Mouse (Mus musculus): ENCODE measurements around the gene Myo15b. TPM values are rescaled to one million over a fixed set of nuclear protein-coding genes. Genes with fewer than 3 reads are reported as not detected.
A peak's percentile ranks its signal among the peaks of the same experiment; 100 is the strongest.

Gene Myo15b
- polyA plus RNA-seq, 2 experiments: 0.29 to 0.42 TPM

DNA sequence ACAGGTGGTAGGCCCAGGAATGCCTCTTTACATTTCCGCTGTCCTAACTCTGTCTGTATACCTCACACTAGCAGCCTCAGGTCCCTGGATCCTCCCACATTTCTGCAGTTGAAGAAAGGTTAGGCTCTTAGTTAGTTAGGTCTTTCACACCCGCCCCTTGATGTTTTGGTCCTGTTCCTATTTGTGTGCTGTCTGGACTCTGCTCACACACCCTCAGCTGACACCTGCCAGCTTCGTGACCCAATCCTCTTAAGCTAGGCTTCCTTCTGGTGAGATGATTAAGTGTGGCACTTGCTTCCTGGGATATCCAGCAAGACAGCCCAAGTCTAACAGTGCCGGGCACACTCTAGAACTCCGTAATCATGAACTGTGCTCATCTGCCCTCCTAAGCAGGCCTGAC, 48.3 kb downstream of the Myo15b start:
- H3K4me1 ChIP-seq (replicated peaks; ENCODE audit: control insufficient read depth in 2 of 2, insufficient read depth in 2 of 2, low read length in 1 of 2): peaks cover 62 to 73% of the 10 kb centered on the region in 2 experiments
- H3K4me2 ChIP-seq (ENCODE audit: low read depth): no peak overlapping the region
- TF ChIP-seq EP300 (IDR thresholded peaks at IDR 0.05; ENCODE audit: low read depth) (no peak), CTCF (IDR thresholded peaks at IDR 0.05; ENCODE audit: low read depth) (no peak)
- H3K9ac ChIP-seq (replicated peaks): no peak overlapping the region
- 91% methylated on average over 5 of the region's 5 CpGs for WGBS (ENCODE audit: insufficient replicate concordance)
- H3K4me3 ChIP-seq (ENCODE audit: insufficient read depth in 1 of 2, low read depth in 2 of 2, low read length in 2 of 2): no peak overlapping the region
- H3K27ac ChIP-seq: peak overlapping the region; percentile 100
- ATAC-seq (ENCODE audit: insufficient read depth) (no peak), DNase-seq (ENCODE audit: low read depth in 3 of 3, low spot score in 3 of 3) (no peak)
- no peaks in the 10 kb centered on the region for H3K9me3 ChIP-seq (ENCODE audit: control insufficient read depth, low read length)
- H3K36me3 ChIP-seq (replicated peaks; ENCODE audit: control insufficient read depth, insufficient read depth, low read depth): peaks cover 49% of the 10 kb centered on the region
- no peaks in the 10 kb centered on the region for H3K27me3 ChIP-seq (ENCODE audit: control insufficient read depth, insufficient read depth, low read length)

DNA sequence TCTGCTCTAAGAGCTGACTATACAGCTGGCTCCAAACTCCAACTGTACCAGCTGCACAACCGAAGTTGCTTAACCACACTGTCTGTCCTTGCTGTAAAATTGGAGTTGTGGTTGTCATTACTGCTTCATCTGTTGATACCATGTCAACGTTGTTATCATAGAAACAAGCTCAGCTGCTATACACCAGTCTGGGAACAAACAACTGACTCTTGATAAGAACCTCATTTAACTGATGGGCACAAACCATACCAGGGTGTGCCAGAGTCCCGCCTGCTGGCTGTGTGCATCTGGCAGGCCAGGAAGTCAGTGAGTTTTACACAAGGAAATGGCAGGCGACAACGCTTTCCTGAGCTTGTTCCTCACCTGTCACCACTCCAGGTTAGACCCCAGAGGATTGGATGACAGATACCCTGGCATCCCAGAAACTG, 52.9 kb downstream of the Myo15b start:
- H3K27ac ChIP-seq: peak overlapping the region; percentile 96
- ATAC-seq (ENCODE audit: insufficient read depth) (peak; percentile 87), DNase-seq (ENCODE audit: low read depth in 3 of 3, low spot score in 3 of 3) (peak; percentile 73 to 79 (median 77))
- H3K9ac ChIP-seq (replicated peaks): peak overlapping the region; percentile 68
- H3K4me1 ChIP-seq (replicated peaks; ENCODE audit: control insufficient read depth in 2 of 2, insufficient read depth in 2 of 2, low read length in 1 of 2): peaks cover 32 to 43% of the 10 kb centered on the region in 2 experiments
- H3K4me3 ChIP-seq (ENCODE audit: insufficient read depth in 1 of 2, low read depth in 2 of 2, low read length in 2 of 2): no peak overlapping the region
- peak; percentile 84 for TF ChIP-seq EP300 (IDR thresholded peaks at IDR 0.05; ENCODE audit: low read depth)
- peak; percentile 27; the same call in 1 of the 2 replicates for TF ChIP-seq CTCF (IDR thresholded peaks at IDR 0.05; ENCODE audit: low read depth)
- H3K27me3 ChIP-seq (ENCODE audit: control insufficient read depth, insufficient read depth, low read length): no peaks in the 10 kb centered on the region
- 16% methylated on average over 5 of the region's 5 CpGs for whole genome bisulfite sequencing (ENCODE audit: insufficient replicate concordance)
- peak overlapping the region; percentile 54 for H3K4me2 ChIP-seq (ENCODE audit: low read depth)
- peaks cover 30% of the 10 kb centered on the region for H3K36me3 ChIP-seq (replicated peaks; ENCODE audit: control insufficient read depth, insufficient read depth, low read depth)
- H3K9me3 ChIP-seq (ENCODE audit: control insufficient read depth, low read length): no peaks in the 10 kb centered on the region

DNA sequence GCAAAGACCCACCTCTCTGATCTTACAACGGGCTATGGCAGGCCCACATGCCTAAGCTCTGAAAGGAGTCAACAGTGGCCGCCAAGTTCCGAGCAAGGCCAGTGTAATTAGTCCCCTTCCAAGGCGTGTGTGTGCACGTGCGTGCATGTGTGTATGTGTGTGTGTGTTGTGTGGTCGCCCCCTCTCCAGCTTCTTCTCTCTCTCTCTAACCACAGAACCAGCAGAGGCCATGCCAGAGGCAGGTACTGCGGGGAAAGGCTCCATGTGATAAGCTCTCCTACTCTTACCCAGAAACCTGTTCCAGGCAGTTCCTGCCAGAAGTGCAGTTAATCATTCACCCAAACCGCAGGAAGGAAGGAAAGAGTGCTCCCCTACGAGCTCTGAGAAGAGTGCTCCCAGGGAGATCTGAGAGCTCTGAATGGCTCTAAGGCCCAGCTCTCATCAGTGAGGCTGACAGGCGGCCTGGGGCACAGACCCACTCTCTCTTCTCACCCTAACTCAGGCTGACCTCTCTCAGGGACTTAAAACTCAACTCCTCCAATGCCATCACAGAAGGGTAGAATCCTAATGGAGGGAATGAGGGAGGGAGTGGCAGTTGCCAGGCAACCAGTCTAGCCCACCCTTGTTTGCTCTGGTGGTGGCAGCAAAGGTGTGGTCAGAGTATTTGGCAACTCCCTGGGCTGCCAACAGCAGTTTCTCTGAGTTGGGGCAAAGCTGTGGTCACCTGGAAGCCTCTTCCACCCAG, 53.6 kb downstream of the Myo15b start, which contains the start of gene Smim6:
Gene Smim6 (plus strand): TSS at position 386 of the 745 bp plus-strand sequence.
- Histone ChIP-seq H3K4me3 (ENCODE audit: insufficient read depth in 1 of 2, low read depth in 2 of 2, low read length in 2 of 2) (no peak within 1 kb of the TSS; a peak in 1 of 4 replicates), H3K4me2 (ENCODE audit: low read depth) (peak within 1 kb of the TSS; percentile 54), H3K4me1 (replicated peaks; ENCODE audit: control insufficient read depth in 2 of 2, insufficient read depth in 2 of 2, low read length in 1 of 2) (peaks cover 32 to 47% of the 10 kb centered on the region in 2 experiments), H3K27ac (peak within 1 kb of the TSS; percentile 96), H3K27me3 (ENCODE audit: control insufficient read depth, insufficient read depth, low read length) (no peaks in the 10 kb centered on the region), H3K36me3 (replicated peaks; ENCODE audit: control insufficient read depth, insufficient read depth, low read depth) (peaks cover 23% of the 10 kb centered on the region), H3K9me3 (ENCODE audit: control insufficient read depth, low read length) (no peaks in the 10 kb centered on the region), H3K9ac (replicated peaks) (peak within 1 kb of the TSS; percentile 68)
- 7% methylated on average over 11 of the region's 11 CpGs for WGBS (ENCODE audit: insufficient replicate concordance)
- ATAC-seq (ENCODE audit: insufficient read depth): peak; percentile 73
- peak in 2 of 3 experiments; percentile 49 to 67 for DNase-seq (ENCODE audit: low read depth in 3 of 3, low spot score in 3 of 3)
- TF ChIP-seq EP300 (IDR thresholded peaks at IDR 0.05; ENCODE audit: low read depth): peak; percentile 41; the same call in 1 of the 2 replicates
- no peak for TF ChIP-seq CTCF (IDR thresholded peaks at IDR 0.05; ENCODE audit: low read depth)

DNA sequence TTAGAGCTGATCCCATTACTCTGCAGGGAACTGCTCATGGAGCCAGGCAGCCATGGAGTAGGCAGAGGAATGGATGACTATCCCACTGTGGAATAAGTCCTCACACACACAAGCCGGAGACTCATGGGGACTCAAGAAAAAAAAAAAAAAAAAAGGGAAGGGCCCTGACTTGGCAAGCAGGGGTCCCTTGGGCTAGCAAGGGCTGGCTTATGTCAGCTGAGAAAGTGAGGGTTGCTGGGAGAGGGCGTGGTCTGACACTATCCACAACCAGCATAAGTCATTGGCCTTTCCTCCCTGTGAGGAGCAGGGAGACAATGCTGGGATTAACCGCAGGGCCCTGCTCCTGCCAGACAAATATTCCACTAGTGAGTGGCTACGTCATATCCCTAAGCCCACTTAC, 58.4 kb downstream of the Myo15b start:
- 83% methylated on average over 4 of the region's 4 CpGs for WGBS (ENCODE audit: insufficient replicate concordance)

DNA sequence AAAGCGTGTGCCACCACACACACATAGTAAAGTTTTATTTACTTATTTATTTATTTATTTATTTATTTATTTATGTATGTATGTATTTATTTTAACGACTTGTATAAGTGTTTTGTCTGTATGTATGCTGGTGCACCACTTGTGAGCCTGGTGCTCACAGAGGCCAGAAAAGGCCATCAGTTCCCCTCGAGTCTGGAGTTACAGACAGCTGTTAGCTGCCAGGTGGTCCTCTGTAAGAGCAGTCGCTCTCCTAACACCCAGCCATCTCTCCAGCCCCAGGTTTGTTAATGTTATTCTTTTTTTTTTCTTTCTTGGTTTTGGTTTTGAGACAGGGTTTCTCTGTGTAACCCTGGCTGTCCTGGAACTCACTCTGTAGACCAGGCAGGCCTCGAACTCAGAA, 60.4 kb downstream of the Myo15b start:
- Histone ChIP-seq H3K4me2 (ENCODE audit: low read depth) (no peak overlapping the region), H3K9ac (replicated peaks) (no peak overlapping the region), H3K27me3 (ENCODE audit: control insufficient read depth, insufficient read depth, low read length) (no peaks in the 10 kb centered on the region), H3K9me3 (ENCODE audit: control insufficient read depth, low read length) (no peaks in the 10 kb centered on the region), H3K27ac (no peak overlapping the region), H3K36me3 (replicated peaks; ENCODE audit: control insufficient read depth, insufficient read depth, low read depth) (peaks cover 10% of the 10 kb centered on the region), H3K4me1 (replicated peaks; ENCODE audit: control insufficient read depth in 2 of 2, insufficient read depth in 2 of 2, low read length in 1 of 2) (peaks cover 0 to 5% of the 10 kb centered on the region in 2 experiments; a peak in 1 of 4 replicates), H3K4me3 (ENCODE audit: insufficient read depth in 1 of 2, low read depth in 2 of 2, low read length in 2 of 2) (no peak overlapping the region)
- TF ChIP-seq EP300 (IDR thresholded peaks at IDR 0.05; ENCODE audit: low read depth) (no peak), CTCF (IDR thresholded peaks at IDR 0.05; ENCODE audit: low read depth) (no peak)
- DNase-seq (ENCODE audit: low read depth in 3 of 3, low spot score in 3 of 3) (no peak), ATAC-seq (ENCODE audit: insufficient read depth) (no peak)
- WGBS (ENCODE audit: insufficient replicate concordance): 80% methylated on average over 5 of the region's 5 CpGs

More for the DNA sequence above, 58.4 kb downstream of the Myo15b start:
- no peaks in the 10 kb centered on the region for H3K27me3 ChIP-seq (ENCODE audit: control insufficient read depth, insufficient read depth, low read length)
- H3K36me3 ChIP-seq (replicated peaks; ENCODE audit: control insufficient read depth, insufficient read depth, low read depth): peaks cover 9% of the 10 kb centered on the region
- ATAC-seq (ENCODE audit: insufficient read depth): no peak
- H3K4me2 ChIP-seq (ENCODE audit: low read depth): no peak overlapping the region
- no peak overlapping the region for H3K9ac ChIP-seq (replicated peaks)
- TF ChIP-seq EP300 (IDR thresholded peaks at IDR 0.05; ENCODE audit: low read depth) (no peak), CTCF (IDR thresholded peaks at IDR 0.05; ENCODE audit: low read depth) (no peak)
- no peak for DNase-seq (ENCODE audit: low read depth in 3 of 3, low spot score in 3 of 3)
- H3K27ac ChIP-seq: no peak overlapping the region; the same call in 1 of the 2 replicates
- H3K9me3 ChIP-seq (ENCODE audit: control insufficient read depth, low read length): no peaks in the 10 kb centered on the region
- H3K4me1 ChIP-seq (replicated peaks; ENCODE audit: control insufficient read depth in 2 of 2, insufficient read depth in 2 of 2, low read length in 1 of 2): peaks cover 12 to 17% of the 10 kb centered on the region in 2 experiments
- no peak overlapping the region for H3K4me3 ChIP-seq (ENCODE audit: insufficient read depth in 1 of 2, low read depth in 2 of 2, low read length in 2 of 2)

All from liver, embryonic 14.5 days (tissue).